Comparison of ENCODE assay signal across 12 mouse cellular contexts in genomic region chr11:89382634-89383009, GRCm38 (mm10).
DNase-seq lines count a peak whose midpoint lies in the region; ATAC-seq and TF ChIP-seq lines count a peak whose summit lies in the region.
"Had no signal": no experiment of that assay in that cellular context is flagged by ENCODE, and none has a peak within 500 bp of the region (broad histone marks: within the 10 kb centered on the region; RNA-seq: fewer than 3 reads in every experiment).

No protein-coding gene starts in this region.

- no peak for TF ChIP-seq CTCF in heart, adult 2 months (IDR thresholded peaks at IDR 0.05)
- no peak for TF ChIP-seq CTCF in hindbrain, postnatal 0 days (IDR thresholded peaks at IDR 0.05; ENCODE audit: low read depth)

- H3K27me3 ChIP-seq in heart, embryonic 13.5 days (replicated peaks) = no peaks in the 10 kb centered on the region
- H3K27me3 ChIP-seq in heart, adult 2 months (ENCODE audit: control insufficient read depth, insufficient read depth, low read length) = no peaks in the 10 kb centered on the region
- H3K27me3 ChIP-seq in hindbrain, postnatal 0 days (ENCODE audit: insufficient read depth, low read length) = no peaks in the 10 kb centered on the region
- H3K27me3 ChIP-seq: liver, embryonic 15.5 days had no signal

- no peak overlapping the region for H3K4me3 ChIP-seq in heart, embryonic 13.5 days
- H3K4me3 ChIP-seq in heart, adult 2 months = no peak overlapping the region
- no peak overlapping the region for H3K4me3 ChIP-seq in hindbrain, postnatal 0 days (ENCODE audit: low read length)
- H3K4me3 ChIP-seq: gastrocnemius, adult 2 months; liver, embryonic 15.5 days had no signal

- H3K27ac ChIP-seq in heart, embryonic 13.5 days (replicated peaks) = peak overlapping the region; percentile 90
- no peak overlapping the region for H3K27ac ChIP-seq in heart, adult 2 months
- peak overlapping the region; percentile 70; the same call in 1 of the 2 replicates for H3K27ac ChIP-seq in hindbrain, postnatal 0 days
- H3K27ac ChIP-seq: gastrocnemius, adult 2 months; liver, embryonic 15.5 days had no signal

- peaks cover 37% of the 10 kb centered on the region for H3K4me1 ChIP-seq in heart, embryonic 13.5 days
- H3K4me1 ChIP-seq in heart, adult 2 months (ENCODE audit: control insufficient read depth, insufficient read depth, low read length) = no peaks in the 10 kb centered on the region
- no peaks in the 10 kb centered on the region; the same call in 1 of the 2 replicates for H3K4me1 ChIP-seq in hindbrain, postnatal 0 days (ENCODE audit: insufficient read depth, low read length)
- H3K4me1 ChIP-seq: liver, embryonic 15.5 days had no signal

- no peak for DNase-seq in heart, adult 2 months
- peak; percentile 20 for DNase-seq in right cerebral cortex, postnatal 4 days
- no peak for DNase-seq in right cerebral cortex, postnatal 14 days
- DNase-seq in hindbrain, postnatal 0 days (ENCODE audit: low spot score) = peak; percentile 17
- DNase-seq in layer of hippocampus, postnatal 10 days (ENCODE audit: low spot score in 2 of 2) = no peak
- DNase-seq in cerebellum, postnatal 4 days (ENCODE audit: low spot score in 2 of 2) = no peak
- DNase-seq: adrenal gland, postnatal 14 days; gastrocnemius, adult 2 months; kidney, adult 8-10 months had no signal

- peak overlapping the region; percentile 43; the same call in 1 of the 2 replicates for H3K4me2 ChIP-seq in heart, embryonic 13.5 days
- H3K4me2 ChIP-seq in hindbrain, postnatal 0 days (ENCODE audit: low read depth, low read length) = no peak overlapping the region
- H3K4me2 ChIP-seq: liver, embryonic 15.5 days had no signal

- no peaks in the 10 kb centered on the region for H3K9me3 ChIP-seq in heart, embryonic 13.5 days
- H3K9me3 ChIP-seq in hindbrain, postnatal 0 days (ENCODE audit: low read length) = no peaks in the 10 kb centered on the region
- H3K9me3 ChIP-seq: liver, embryonic 15.5 days had no signal

- intact Hi-C loops in heart, adult 2 months (cut with DNase I) = no loop called here

- TF ChIP-seq EP300 in heart, adult 2 months (IDR thresholded peaks at IDR 0.05; ENCODE audit: insufficient read depth, low read depth, low read length) = no peak

- H3K9ac ChIP-seq in heart, embryonic 13.5 days = peak overlapping the region; percentile 58; the same call in 1 of the 2 replicates
- H3K9ac ChIP-seq in heart, adult 2 months (ENCODE audit: low read depth, low read length) = no peak overlapping the region
- H3K9ac ChIP-seq in hindbrain, postnatal 0 days (replicated peaks; ENCODE audit: low read length) = no peak overlapping the region
- H3K9ac ChIP-seq: liver, embryonic 15.5 days had no signal

- TF ChIP-seq POLR2A in heart, adult 2 months (IDR thresholded peaks at IDR 0.05; ENCODE audit: insufficient read depth, low read depth, low read length) = no peak

- H3K36me3 ChIP-seq in heart, embryonic 13.5 days = no peaks in the 10 kb centered on the region
- H3K36me3 ChIP-seq in heart, adult 2 months (ENCODE audit: control insufficient read depth, insufficient read depth, low read length) = no peaks in the 10 kb centered on the region
- no peaks in the 10 kb centered on the region for H3K36me3 ChIP-seq in hindbrain, postnatal 0 days (ENCODE audit: insufficient read depth, low read length)
- H3K36me3 ChIP-seq: liver, embryonic 15.5 days had no signal

- no peak for ATAC-seq in heart, embryonic 13.5 days (ENCODE audit: extremely low read depth, insufficient number of reproducible peaks, low FRiP score, low TSS enrichment)
- no peak for ATAC-seq in hindbrain, postnatal 0 days
- no peak for ATAC-seq in megakaryocyte progenitor cell, adult 5-6 weeks (replicated peaks; ENCODE audit: poor library complexity)

- WGBS in heart, embryonic 13.5 days = 55% methylated on average over 2 of the region's 2 CpGs
- 85% methylated on average over 2 of the region's 2 CpGs for WGBS in heart, adult 2 months
- WGBS in hindbrain, postnatal 0 days = 77% methylated on average over 2 of the region's 2 CpGs

- H3K79me2 ChIP-seq in heart, adult 2 months (replicated peaks; ENCODE audit: control insufficient read depth, insufficient read depth, low read length) = no peaks in the 10 kb centered on the region

Comparison
In these comparisons a context has a peak if more than half of its experiments do, and no peak if none do; other contexts are left out.
1. DNase-seq: peak in right cerebral cortex, postnatal 4 days (single experiment) and hindbrain, postnatal 0 days (single experiment); none in heart, adult 2 months (0 of 2), right cerebral cortex, postnatal 14 days (single experiment), layer of hippocampus, postnatal 10 days (0 of 2) and cerebellum, postnatal 4 days (0 of 2).